Mouse (Mus musculus) ES-E14 (cell line): ENCODE data around the gene Ncapg2. TPM values are rescaled to one million over a fixed set of nuclear protein-coding genes. Genes with fewer than 3 reads are reported as not detected.

ENCODE experiments used
- DNase-seq: peaks from one replicate; pipeline ENCODE4 v3.0.0-alpha.2; 2013; ENCODE audit warnings: low read depth, low spot score
- H3K27ac ChIP-seq: 2 replicates; pipeline ENCODE4 v1.5.1; 2012; ENCODE audit warnings: low read depth, mild to moderate bottlenecking, low read length, moderate library complexity, mixed read lengths; ENCODE audit not compliant: poor library complexity, insufficient read depth, severe bottlenecking
- H3K36me3 ChIP-seq: 2 replicates; pipeline ENCODE4 v1.6.1; 2012; ENCODE audit warnings: mild to moderate bottlenecking, low read length, moderate library complexity, mixed read lengths; ENCODE audit not compliant: control insufficient read depth, poor library complexity, insufficient read depth, severe bottlenecking
- H3K4me1 ChIP-seq, 2 experiments: fragments of 150-350 bp in 1 of 2; sonication (generic) in 1 of 2; 2 replicates each; pipeline ENCODE4 v1.6.1; 2012; ENCODE audit warnings: low read length in 2 of 2, mild to moderate bottlenecking in 1 of 2, mixed read lengths in 1 of 2; ENCODE audit not compliant: control insufficient read depth in 2 of 2, insufficient read depth in 2 of 2, poor library complexity in 1 of 2
- H3K4me3 ChIP-seq, 2 experiments: fragments of 150-350 bp in 1 of 2; sonication (generic) in 1 of 2; 2 replicates each; pipeline ENCODE4 v1.5.1; 2012; ENCODE audit warnings: low read length in 2 of 2, low read depth in 1 of 2, mild to moderate bottlenecking in 1 of 2, mixed read lengths in 1 of 2; ENCODE audit not compliant: insufficient read depth in 1 of 2, poor library complexity in 1 of 2, severe bottlenecking in 1 of 2
- H3K9ac ChIP-seq: 2 replicates; pipeline ENCODE4 v1.6.1; 2012; ENCODE audit warnings: low read depth, mild to moderate bottlenecking, low read length, mixed read lengths; ENCODE audit not compliant: poor library complexity, insufficient read depth, severe bottlenecking
- H3K9me3 ChIP-seq: fragments of 150-350 bp; sonication (generic); 2 replicates; pipeline ENCODE4 v1.6.1; 2012; ENCODE audit warnings: low read depth, mild to moderate bottlenecking, low read length; ENCODE audit not compliant: control insufficient read depth, insufficient read depth
- CHD2 ChIP-seq: IDR thresholded peaks from 2 replicates; pipeline ENCODE4 v1.6.1; 2014; ENCODE audit warnings: mild to moderate bottlenecking, low read depth, low read length, inconsistent platforms
- HCFC1 ChIP-seq: IDR thresholded peaks from 2 replicates; pipeline ENCODE4 v1.6.1; 2012; ENCODE audit warnings: low read length, inconsistent platforms, borderline replicate concordance; ENCODE audit not compliant: insufficient read depth
- MAFK ChIP-seq: IDR thresholded peaks from 2 replicates; pipeline ENCODE4 v1.6.1; 2014; ENCODE audit warnings: mild to moderate bottlenecking, low read depth, low read length, inconsistent platforms; ENCODE audit not compliant: insufficient read depth
- ZC3H11A ChIP-seq: IDR thresholded peaks from 2 replicates; pipeline ENCODE4 v1.6.1; 2012; ENCODE audit warnings: low read depth, mild to moderate bottlenecking, inconsistent platforms, low read length, borderline replicate concordance
- ZNF384 ChIP-seq: IDR thresholded peaks from 2 replicates; pipeline ENCODE4 v1.6.1; 2012; ENCODE audit warnings: low read depth, low read length, inconsistent platforms
- in situ Hi-C, 2 experiments: fragments of 600-800 bp; cut with MboI; formaldehyde crosslinking; loops; one replicate each; pipeline ENCODE4 v1.15.1; 2025; ENCODE audit warnings: low sequenced_read_pairs in 2 of 2, inconsistent platforms in 1 of 2; ENCODE audit not compliant: unreplicated experiment in 2 of 2
- total RNA-seq: library from RNA; depleted of rRNA; stranded (reverse); fragments of 300-350 nt; gene quantifications from 2 replicates; pipeline ENCODE4 v1.2.3, GENCODE M21; 2012

The Ncapg2 gene
- total RNA-seq, 1 experiment = 55.4 TPM

DNA sequence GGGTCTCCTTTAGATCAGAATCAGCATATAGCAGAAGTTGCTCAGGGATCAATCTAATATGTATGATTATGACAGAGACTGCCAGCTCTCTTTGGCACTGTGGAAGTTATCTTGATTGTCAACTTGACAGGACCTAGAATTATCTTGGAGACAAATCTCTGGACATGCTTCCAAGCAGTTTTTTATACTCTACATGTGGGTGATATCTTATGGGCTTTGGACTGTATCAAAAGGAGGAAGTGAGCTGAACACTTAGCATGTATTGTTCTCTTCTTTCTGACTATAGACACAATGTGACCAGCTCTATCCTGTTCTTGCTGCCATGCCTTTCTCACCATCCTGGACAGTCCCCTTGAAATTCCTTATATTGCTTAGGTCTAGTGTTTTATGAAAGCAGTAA, 68.6 kb downstream of the Ncapg2 start:
- no peaks in the 10 kb centered on the region for H3K36me3 ChIP-seq
- in situ Hi-C loops = no loop called here
- H3K4me3 ChIP-seq = no peak overlapping the region
- TF ChIP-seq ZC3H11A = no peak
- no peaks in the 10 kb centered on the region for H3K4me1 ChIP-seq
- no peak overlapping the region for H3K27ac ChIP-seq
- H3K9me3 ChIP-seq = no peaks in the 10 kb centered on the region
- DNase-seq = no peak
- H3K9ac ChIP-seq = no peak overlapping the region

DNA sequence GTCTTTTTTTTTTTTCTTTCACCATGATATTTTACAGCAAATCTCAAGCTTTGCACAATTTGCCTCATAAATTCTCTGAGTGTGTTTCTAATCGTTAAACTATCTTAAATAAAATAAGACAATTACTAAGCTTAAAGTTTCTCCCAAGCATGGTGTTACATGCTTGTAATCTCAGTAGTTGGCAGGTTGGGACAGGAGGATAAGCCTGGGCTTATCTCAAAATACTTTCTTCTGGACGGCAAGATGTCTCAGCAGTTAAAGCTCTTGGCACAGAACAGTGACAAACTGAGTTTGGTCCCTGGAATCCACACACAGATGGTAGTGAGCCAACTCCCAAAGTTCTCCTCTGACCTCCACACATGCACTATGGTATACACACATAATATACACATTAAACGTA, 69.5 kb downstream of the Ncapg2 start:
- H3K4me1 ChIP-seq = no peaks in the 10 kb centered on the region
- no peak overlapping the region for H3K4me3 ChIP-seq
- H3K9ac ChIP-seq = no peak overlapping the region
- no peak for DNase-seq
- H3K27ac ChIP-seq = no peak overlapping the region
- in situ Hi-C loops = no loop called here
- no peak for TF ChIP-seq ZNF384
- TF ChIP-seq MAFK = no peak
- TF ChIP-seq ZC3H11A = no peak
- no peak for TF ChIP-seq CHD2
- no peak for TF ChIP-seq HCFC1
- H3K36me3 ChIP-seq = no peaks in the 10 kb centered on the region
- no peaks in the 10 kb centered on the region for H3K9me3 ChIP-seq

DNA sequence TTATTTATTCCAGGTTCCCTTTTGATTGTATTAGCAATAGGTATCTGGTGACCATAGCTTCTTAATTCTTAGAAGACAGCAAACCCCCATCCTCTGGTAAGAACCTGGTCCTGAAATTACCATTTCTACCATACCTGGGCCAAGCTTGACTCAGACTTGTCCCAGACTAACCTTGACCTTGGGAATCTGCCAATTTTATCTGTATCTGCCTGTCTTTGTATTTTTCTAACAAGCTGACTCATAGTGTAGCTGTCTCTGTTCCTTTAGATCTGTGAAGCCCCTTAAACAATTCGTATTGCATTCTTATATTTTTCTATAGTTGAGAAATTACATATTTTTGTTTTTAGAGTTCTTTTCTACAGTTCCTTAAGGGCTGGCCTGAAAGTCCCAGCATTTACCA, 73.6 kb downstream of the Ncapg2 start:
- TF ChIP-seq ZNF384 (no peak), CHD2 (no peak), HCFC1 (no peak), ZC3H11A (no peak), MAFK (no peak)
- Histone ChIP-seq H3K4me1 (no peaks in the 10 kb centered on the region), H3K9ac (no peak overlapping the region), H3K9me3 (no peaks in the 10 kb centered on the region), H3K36me3 (no peaks in the 10 kb centered on the region), H3K27ac (no peak overlapping the region), H3K4me3 (no peak overlapping the region)
- DNase-seq = no peak
- in situ Hi-C loops = no loop called here

DNA sequence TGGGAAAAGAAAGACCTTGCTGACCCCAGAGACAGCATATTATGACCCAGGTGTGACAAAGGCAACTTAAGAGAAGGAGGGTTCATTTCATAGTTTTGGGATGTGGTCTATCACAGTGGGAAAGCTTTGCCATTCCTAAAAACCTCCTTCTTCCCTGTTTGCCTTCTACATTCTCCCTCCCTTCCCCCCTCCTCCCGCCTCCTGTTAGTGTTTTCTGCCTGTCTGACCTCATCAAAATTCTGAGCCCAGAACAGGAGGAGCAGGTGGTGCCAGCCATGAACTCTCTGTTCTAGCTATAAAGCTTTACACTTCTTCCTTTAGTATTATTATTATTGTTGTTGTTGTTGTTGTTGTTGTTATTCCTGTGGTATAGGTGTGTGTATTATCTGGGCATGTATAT, 76.7 kb downstream of the Ncapg2 start:
- no peak overlapping the region for H3K9ac ChIP-seq
- no peak overlapping the region for H3K4me3 ChIP-seq
- no peak overlapping the region for H3K27ac ChIP-seq
- peaks cover 0 to 9% of the 10 kb centered on the region in 2 experiments; a peak in 1 of 4 replicates for H3K4me1 ChIP-seq
- TF ChIP-seq ZNF384 (no peak), CHD2 (no peak), MAFK (no peak), ZC3H11A (no peak), HCFC1 (no peak)
- in situ Hi-C loops = no loop called here
- no peak for DNase-seq
- H3K9me3 ChIP-seq = no peaks in the 10 kb centered on the region
- no peaks in the 10 kb centered on the region for H3K36me3 ChIP-seq

DNA sequence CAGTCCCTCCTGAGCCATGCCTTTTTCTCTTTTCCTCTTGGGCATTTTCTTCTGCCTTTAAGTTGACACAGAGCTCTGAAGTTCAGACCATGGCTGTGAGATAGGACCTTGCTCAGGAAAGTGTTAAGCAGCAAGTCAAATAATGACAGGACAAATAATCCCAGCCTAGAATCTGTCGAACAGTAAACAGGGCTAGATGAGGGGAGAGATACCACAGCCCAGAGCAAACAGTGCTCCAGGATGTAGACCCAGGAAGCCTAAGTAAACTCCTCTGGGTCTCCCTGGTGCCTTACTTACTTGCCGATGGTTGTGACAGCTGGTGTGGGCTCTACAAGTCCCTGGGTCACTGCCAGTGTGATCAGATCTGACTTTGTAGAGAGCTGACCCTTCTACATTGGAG, 78.4 kb downstream of the Ncapg2 start:
- H3K27ac ChIP-seq = no peak overlapping the region
- H3K36me3 ChIP-seq = no peaks in the 10 kb centered on the region
- TF ChIP-seq ZNF384 (no peak), MAFK (no peak), HCFC1 (no peak), ZC3H11A (no peak), CHD2 (no peak)
- H3K9ac ChIP-seq = no peak overlapping the region
- in situ Hi-C loops = no loop called here
- H3K4me3 ChIP-seq = no peak overlapping the region
- H3K9me3 ChIP-seq = no peaks in the 10 kb centered on the region
- no peak for DNase-seq
- H3K4me1 ChIP-seq = peaks cover 0 to 9% of the 10 kb centered on the region in 2 experiments; a peak in 1 of 4 replicates
